Mouse (Mus musculus): ENCODE data around the gene Mgat4c.
"Not testable (repeated sequence)": the region's sequence is repeated elsewhere in the genome, so short reads cannot be mapped to it uniquely, and the experiment has no call there.

The Mgat4c gene

GRCm38 (mm10) chr10:102123153-102123552 lies 441.9 kb downstream of the Mgat4c start:
- no peak for DNase-seq (ENCODE audit: extremely low spot score, low read depth, low spot score)

- no peak for DNase-seq (ENCODE audit: extremely low spot score, low read depth, low spot score)
These were observed 446.1 kb downstream of the Mgat4c start for GRCm38 (mm10) chr10:102127340-102127739.

GRCm38 (mm10) chr10:102154865-102155264 lies 473.6 kb downstream of the Mgat4c start:
- DNase-seq (ENCODE audit: extremely low spot score, low read depth, low spot score), result no peak

- no peak for DNase-seq (ENCODE audit: extremely low spot score, low read depth, low spot score)
These were observed 474.6 kb downstream of the Mgat4c start for GRCm38 (mm10) chr10:102155853-102156252.

GRCm38 (mm10) chr10:102158809-102159208 lies 477.5 kb downstream of the Mgat4c start:
- DNase-seq (ENCODE audit: extremely low spot score, low read depth, low spot score), result no peak

- DNase-seq (ENCODE audit: extremely low spot score, low read depth, low spot score), result no peak
These were observed 503.4 kb downstream of the Mgat4c start for GRCm38 (mm10) chr10:102184726-102185125.

GRCm38 (mm10) chr10:102191646-102192045 lies 510.4 kb downstream of the Mgat4c start:
- DNase-seq (ENCODE audit: extremely low spot score, low read depth, low spot score), result no peak

- DNase-seq (ENCODE audit: extremely low spot score, low read depth, low spot score), result no peak
These were observed 515.6 kb downstream of the Mgat4c start for GRCm38 (mm10) chr10:102196850-102197249.

GRCm38 (mm10) chr10:102238558-102239211 lies 557.4 kb downstream of the Mgat4c start:
- DNase-seq (ENCODE audit: extremely low spot score, low read depth, low spot score), result peak; percentile 26

GRCm38 (mm10) chr10:102243897-102244296 lies 562.6 kb downstream of the Mgat4c start:
- DNase-seq (ENCODE audit: extremely low spot score, low read depth, low spot score), result no peak

- DNase-seq (ENCODE audit: extremely low spot score, low read depth, low spot score), result no peak
These were observed 563.3 kb downstream of the Mgat4c start for GRCm38 (mm10) chr10:102244601-102245000.

- no peak for DNase-seq (ENCODE audit: extremely low spot score, low read depth, low spot score)
These were observed 564.0 kb downstream of the Mgat4c start for GRCm38 (mm10) chr10:102245269-102245668.

GRCm38 (mm10) chr10:102308892-102309479 lies 627.7 kb downstream of the Mgat4c start:
- no peak for DNase-seq (ENCODE audit: extremely low spot score, low read depth, low spot score)

GRCm38 (mm10) chr10:102365685-102366381 lies 684.5 kb downstream of the Mgat4c start:
- DNase-seq (ENCODE audit: extremely low spot score, low read depth, low spot score), result no peak

- DNase-seq (ENCODE audit: extremely low spot score, low read depth, low spot score), result no peak
These were observed 689.3 kb downstream of the Mgat4c start for GRCm38 (mm10) chr10:102370576-102370975.

GRCm38 (mm10) chr10:102372111-102372510 lies 690.8 kb downstream of the Mgat4c start:
- no peak for DNase-seq (ENCODE audit: extremely low spot score, low read depth, low spot score)

GRCm38 (mm10) chr10:102374061-102374460 lies 692.8 kb downstream of the Mgat4c start:
- DNase-seq (ENCODE audit: extremely low spot score, low read depth, low spot score), result no peak

GRCm38 (mm10) chr10:102377377-102377776 lies 696.1 kb downstream of the Mgat4c start:
- no peak for DNase-seq (ENCODE audit: extremely low spot score, low read depth, low spot score)

- DNase-seq (ENCODE audit: extremely low spot score, low read depth, low spot score), result no peak
These were observed 707.9 kb downstream of the Mgat4c start for GRCm38 (mm10) chr10:102389223-102389622.

- no peak for DNase-seq (ENCODE audit: extremely low spot score, low read depth, low spot score)
These were observed 736.5 kb downstream of the Mgat4c start for GRCm38 (mm10) chr10:102417654-102418272.

- DNase-seq (ENCODE audit: extremely low spot score, low read depth, low spot score), result not testable (repeated sequence)
These were observed 753.8 kb downstream of the Mgat4c start for GRCm38 (mm10) chr10:102435048-102435447.

GRCm38 (mm10) chr10:102435467-102435866 lies 754.2 kb downstream of the Mgat4c start:
- DNase-seq (ENCODE audit: extremely low spot score, low read depth, low spot score), result not testable (repeated sequence)
